ENCODE assay signal across 10 mouse cellular contexts in genomic region chr19:6857391-6858005, GRCm38 (mm10). TPM values are rescaled to one million over a fixed set of nuclear protein-coding genes. Genes with fewer than 3 reads are reported as not detected.
DNase-seq lines count a peak whose midpoint lies in the region; ATAC-seq and TF ChIP-seq lines count a peak whose summit lies in the region.
"Had no signal": no experiment of that assay in that cellular context is flagged by ENCODE, and none has a peak within 500 bp of the region (broad histone marks: within the 10 kb centered on the region; RNA-seq: fewer than 3 reads in every experiment).

No protein-coding gene starts in this region.

- no peak for TF ChIP-seq EP300 in MEL (IDR thresholded peaks at IDR 0.05; ENCODE audit: low read depth in 1 of 2, low read length in 2 of 2)

- H3K9ac ChIP-seq in intestine, postnatal 0 days (ENCODE audit: low read depth, low read length), result no peak overlapping the region
- H3K9ac ChIP-seq in intestine, embryonic 15.5 days, result no peak overlapping the region
- peak overlapping the region; percentile 58 for H3K9ac ChIP-seq in MEL (ENCODE audit: control insufficient read depth, low read depth, low read length, poor library complexity, severe bottlenecking)
- H3K9ac ChIP-seq in liver, embryonic 16.5 days (ENCODE audit: low read depth, low read length), result no peak overlapping the region
- H3K9ac ChIP-seq: stomach, embryonic 15.5 days had no signal

- no peaks in the 10 kb centered on the region for H3K36me3 ChIP-seq in intestine, postnatal 0 days (ENCODE audit: control insufficient read depth, insufficient read depth)
- H3K36me3 ChIP-seq in intestine, embryonic 15.5 days, result no peaks in the 10 kb centered on the region
- H3K36me3 ChIP-seq in MEL (ENCODE audit: control insufficient read depth in 1 of 2, insufficient read depth in 2 of 2, low read length in 2 of 2), result peaks cover 4 to 11% of the 10 kb centered on the region in 2 experiments; a peak in 3 of 4 replicates
- H3K36me3 ChIP-seq in liver, embryonic 16.5 days (ENCODE audit: control insufficient read depth, insufficient read depth), result no peaks in the 10 kb centered on the region
- H3K36me3 ChIP-seq: stomach, embryonic 15.5 days had no signal

- no peak for ATAC-seq in intestine, postnatal 0 days
- no peak for ATAC-seq in intestine, embryonic 15.5 days
- no peak; the same call in 1 of the 2 replicates for ATAC-seq in liver, embryonic 16.5 days (ENCODE audit: low read depth)

- TF ChIP-seq POLR2A in MEL (IDR thresholded peaks at IDR 0.05; ENCODE audit: control insufficient read depth in 1 of 2, insufficient read depth in 1 of 2, low read depth in 1 of 2, low read length in 2 of 2, poor library complexity in 1 of 2), result no peak

- no peak for TF ChIP-seq RAD21 in MEL (IDR thresholded peaks at IDR 0.05; ENCODE audit: low read depth, low read length)

- no peak overlapping the region for H3K4me3 ChIP-seq in intestine, postnatal 0 days (ENCODE audit: low read depth, low read length)
- H3K4me3 ChIP-seq in intestine, embryonic 15.5 days (replicated peaks), result no peak overlapping the region
- peak overlapping the region; percentile 42 to 50 for H3K4me3 ChIP-seq in MEL (ENCODE audit: control insufficient read depth in 1 of 2, insufficient read depth in 1 of 2, low read depth in 2 of 2, low read length in 2 of 2)
- H3K4me3 ChIP-seq in liver, embryonic 16.5 days (ENCODE audit: low read depth, low read length), result peak overlapping the region; percentile 36; the same call in 1 of the 2 replicates
- H3K4me3 ChIP-seq: stomach, embryonic 15.5 days had no signal

- 79% methylated on average over 9 of the region's 9 CpGs for WGBS in intestine, postnatal 0 days
- 76% methylated on average over 9 of the region's 9 CpGs for WGBS in intestine, embryonic 15.5 days
- WGBS in liver, embryonic 16.5 days (ENCODE audit: insufficient replicate concordance), result 26% methylated on average over 9 of the region's 9 CpGs

- TF ChIP-seq CTCF in intestine, postnatal 0 days (IDR thresholded peaks at IDR 0.05; ENCODE audit: low read depth), result no peak
- no peak for TF ChIP-seq CTCF in MEL (IDR thresholded peaks at IDR 0.05 in 2 of 3, conservative IDR thresholded peaks at IDR 0.05 in 1 of 3; ENCODE audit: control insufficient read depth in 1 of 3, insufficient read depth in 1 of 3, low read depth in 2 of 3, low read length in 3 of 3, poor library complexity in 1 of 3, severe bottlenecking in 1 of 3)

- peaks cover 9% of the 10 kb centered on the region for H3K79me2 ChIP-seq in MEL (ENCODE audit: control insufficient read depth, insufficient read depth, low read length, poor library complexity)

- H3K9me3 ChIP-seq in intestine, postnatal 0 days (ENCODE audit: control insufficient read depth), result no peaks in the 10 kb centered on the region
- no peaks in the 10 kb centered on the region for H3K9me3 ChIP-seq in intestine, embryonic 15.5 days
- H3K9me3 ChIP-seq in MEL (replicated peaks; ENCODE audit: insufficient read depth, low read length), result no peaks in the 10 kb centered on the region
- H3K9me3 ChIP-seq in liver, embryonic 16.5 days (replicated peaks; ENCODE audit: control insufficient read depth, low read length), result no peaks in the 10 kb centered on the region
- H3K9me3 ChIP-seq: stomach, embryonic 15.5 days had no signal

- peak; percentile 93 for DNase-seq in A20 (ENCODE audit: low read depth, low spot score)
- DNase-seq in MEL (ENCODE audit: low read depth, low spot score), result peak; percentile 48
- no peak for DNase-seq in left cerebral cortex, postnatal 14 days (ENCODE audit: low spot score in 2 of 2)
- no peak for DNase-seq in embryo, embryonic 11 days
- no peak for DNase-seq in left cerebral cortex, adult 8-10 months (ENCODE audit: low spot score in 2 of 2)

- H3K4me2 ChIP-seq in intestine, postnatal 0 days (replicated peaks; ENCODE audit: low read depth), result 0 out of 2 replicates have a peak overlapping the region, but pooled peaks have one; percentile 6
- no peak overlapping the region for H3K4me2 ChIP-seq in intestine, embryonic 15.5 days (replicated peaks)
- H3K4me2 ChIP-seq in liver, embryonic 16.5 days (ENCODE audit: low read depth, low read length), result peak overlapping the region; percentile 29; the same call in 1 of the 2 replicates
- H3K4me2 ChIP-seq: heart, embryonic 11.5 days; stomach, embryonic 15.5 days had no signal

- 0 out of 2 replicates have a peak, but pooled peaks cover 4% of the 10 kb centered on the region for H3K27me3 ChIP-seq in intestine, postnatal 0 days (replicated peaks; ENCODE audit: control insufficient read depth, insufficient read depth, low read length)
- H3K27me3 ChIP-seq in intestine, embryonic 15.5 days (replicated peaks), result peaks cover 3% of the 10 kb centered on the region
- no peaks in the 10 kb centered on the region for H3K27me3 ChIP-seq in MEL (ENCODE audit: control insufficient read depth in 1 of 2, insufficient read depth in 2 of 2, low read length in 2 of 2)
- H3K27me3 ChIP-seq in liver, embryonic 16.5 days (ENCODE audit: control insufficient read depth, insufficient read depth, low read depth, low read length), result no peaks in the 10 kb centered on the region
- H3K27me3 ChIP-seq: stomach, embryonic 15.5 days had no signal

- intact Hi-C loops in left cerebral cortex, postnatal 14 days (cut with DNase I), result loop anchor here (5.0 kb wide), 2 partner anchors 50 to 365 kb away; partner anchors contain the start of gene Trmt112

- peaks cover 11% of the 10 kb centered on the region for H3K4me1 ChIP-seq in intestine, postnatal 0 days (replicated peaks; ENCODE audit: control insufficient read depth, insufficient read depth, low read length)
- peaks cover 17% of the 10 kb centered on the region for H3K4me1 ChIP-seq in intestine, embryonic 15.5 days (replicated peaks)
- H3K4me1 ChIP-seq in MEL (ENCODE audit: control insufficient read depth in 1 of 2, insufficient read depth in 2 of 2, low read length in 2 of 2), result peaks cover 7 to 8% of the 10 kb centered on the region in 2 experiments; a peak in 3 of 4 replicates
- H3K4me1 ChIP-seq in liver, embryonic 16.5 days (ENCODE audit: control insufficient read depth, low read depth, low read length), result peaks cover 17% of the 10 kb centered on the region

- H3K27ac ChIP-seq in intestine, postnatal 0 days (ENCODE audit: low read depth, low read length), result no peak overlapping the region
- no peak overlapping the region for H3K27ac ChIP-seq in intestine, embryonic 15.5 days
- peak overlapping the region; percentile 37; the same call in 1 of the 2 replicates for H3K27ac ChIP-seq in MEL (ENCODE audit: control insufficient read depth, low read depth, low read length)
- H3K27ac ChIP-seq in liver, embryonic 16.5 days (ENCODE audit: low read length), result no peak overlapping the region; the same call in 1 of the 2 replicates
- H3K27ac ChIP-seq: stomach, embryonic 15.5 days had no signal

TF ChIP-seq in MEL, 35 proteins besides CTCF, POLR2A, EP300 and RAD21:
- TF ChIP-seq TBP (IDR thresholded peaks at IDR 0.05; ENCODE audit: low read depth, low read length), result no peak
- peak; percentile 10; the same call in 1 of the 2 replicates for TF ChIP-seq MAZ (IDR thresholded peaks at IDR 0.05; ENCODE audit: low read depth, low read length)
- TF ChIP-seq SMC3 (IDR thresholded peaks at IDR 0.05; ENCODE audit: low read depth, low read length), result no peak

RNA-seq across cellular contexts. Expression of gene Ccdc88b, which starts 0.5 kb away (rescaled TPM):
- polyA plus RNA-seq in intestine, postnatal 0 days (2015; fragmentation: Nextera tagmentation; extraction: Ambion mirVana), result 1.4 and 1.7 TPM in 2 replicates
- 1.4 and 1.5 TPM in 2 replicates for polyA plus RNA-seq in intestine, embryonic 15.5 days (2015; fragmentation: Nextera tagmentation; extraction: Ambion mirVana)
- total RNA-seq in MEL (2012; rRNA removed), result 32.4 and 38.7 TPM in 2 replicates
- 10 to 100 TPM in 1 of 2 experiments, not detected in 1; 59.8 TPM for polyA plus RNA-seq in MEL (2012; ENCODE audit: insufficient read depth in 1 of 2, insufficient read length in 2 of 2, low read depth in 1 of 2, low replicate concordance in 2 of 2, missing spikeins in 1 of 2)
- polyA plus RNA-seq in liver, embryonic 16.5 days (2015; fragmentation: Nextera tagmentation; extraction: Ambion mirVana), result 1.9 and 2.8 TPM in 2 replicates
- total RNA-seq in left cerebral cortex, postnatal 14 days (2021), result 1 to 10 TPM; 2.6 to 3.4 TPM
- 1 to 10 TPM; 4.6 to 6.3 (median 5.8) TPM for total RNA-seq in left cerebral cortex, adult 8-10 months (2022)

RNA-seq across cellular contexts. Expression of gene Rps6ka4, which starts 17.1 kb away (rescaled TPM):
- 15.7 and 16.7 TPM in 2 replicates for polyA plus RNA-seq in intestine, postnatal 0 days (2015; fragmentation: Nextera tagmentation; extraction: Ambion mirVana)
- 20.8 and 21.0 TPM in 2 replicates for polyA plus RNA-seq in intestine, embryonic 15.5 days (2015; fragmentation: Nextera tagmentation; extraction: Ambion mirVana)
- total RNA-seq in MEL (2012; rRNA removed), result 4.7 and 4.9 TPM in 2 replicates
- polyA plus RNA-seq in MEL (2012; ENCODE audit: insufficient read depth in 1 of 2, insufficient read length in 2 of 2, low read depth in 1 of 2, low replicate concordance in 2 of 2, missing spikeins in 1 of 2), result 1 to 10 TPM in 1 of 2 experiments, not detected in 1; 7.3 TPM
- 5.0 and 5.5 TPM in 2 replicates for polyA plus RNA-seq in liver, embryonic 16.5 days (2015; fragmentation: Nextera tagmentation; extraction: Ambion mirVana)
- 10 to 100 TPM; 30.4 to 32.8 TPM for total RNA-seq in left cerebral cortex, postnatal 14 days (2021)
- total RNA-seq in left cerebral cortex, adult 8-10 months (2022), result 10 to 100 TPM; 41.9 to 59.0 (median 49.0) TPM

RNA-seq across cellular contexts. Expression of gene Trmt112, which starts 52.0 kb away (rescaled TPM):
- 52.0 and 54.4 TPM in 2 replicates for polyA plus RNA-seq in intestine, postnatal 0 days (2015; fragmentation: Nextera tagmentation; extraction: Ambion mirVana)
- 124 TPM in 2 replicates for polyA plus RNA-seq in intestine, embryonic 15.5 days (2015; fragmentation: Nextera tagmentation; extraction: Ambion mirVana)
- 285 and 294 TPM in 2 replicates for total RNA-seq in MEL (2012; rRNA removed)
- 100 to 1,000 TPM in 1 of 2 experiments, not detected in 1; 319 TPM for polyA plus RNA-seq in MEL (2012; ENCODE audit: insufficient read depth in 1 of 2, insufficient read length in 2 of 2, low read depth in 1 of 2, low replicate concordance in 2 of 2, missing spikeins in 1 of 2)
- 57.3 and 62.3 TPM in 2 replicates for polyA plus RNA-seq in liver, embryonic 16.5 days (2015; fragmentation: Nextera tagmentation; extraction: Ambion mirVana)
- 10 to 100 TPM; 34.4 to 36.5 TPM for total RNA-seq in left cerebral cortex, postnatal 14 days (2021)
- total RNA-seq in left cerebral cortex, adult 8-10 months (2022), result 10 to 100 TPM; 35.0 to 55.2 (median 44.9) TPM

RNA-seq across cellular contexts. Expression of gene Prdx5, which starts 52.4 kb away (rescaled TPM):
- polyA plus RNA-seq in intestine, postnatal 0 days (2015; fragmentation: Nextera tagmentation; extraction: Ambion mirVana), result 910 and 912 TPM in 2 replicates
- 184 and 205 TPM in 2 replicates for polyA plus RNA-seq in intestine, embryonic 15.5 days (2015; fragmentation: Nextera tagmentation; extraction: Ambion mirVana)
- 127 and 130 TPM in 2 replicates for total RNA-seq in MEL (2012; rRNA removed)
- polyA plus RNA-seq in MEL (2012; ENCODE audit: insufficient read depth in 1 of 2, insufficient read length in 2 of 2, low read depth in 1 of 2, low replicate concordance in 2 of 2, missing spikeins in 1 of 2), result 100 to 1,000 TPM in 1 of 2 experiments, not detected in 1; 246 TPM
- 140 and 161 TPM in 2 replicates for polyA plus RNA-seq in liver, embryonic 16.5 days (2015; fragmentation: Nextera tagmentation; extraction: Ambion mirVana)
- 100 to 1,000 TPM; 354 to 355 TPM for total RNA-seq in left cerebral cortex, postnatal 14 days (2021)
- 100 to 1,000 TPM; 294 to 374 (median 338) TPM for total RNA-seq in left cerebral cortex, adult 8-10 months (2022)

Comparison
In these comparisons a context has a peak if more than half of its experiments do, and no peak if none do; other contexts are left out.
1. H3K4me3 ChIP-seq: peak in MEL (2 of 2) and liver, embryonic 16.5 days (single experiment); none in intestine, postnatal 0 days (single experiment) and intestine, embryonic 15.5 days (single experiment).
2. DNase-seq: peak in A20 (single experiment) and MEL (single experiment); none in left cerebral cortex, postnatal 14 days (0 of 2), embryo, embryonic 11 days (single experiment) and left cerebral cortex, adult 8-10 months (0 of 2).